Mouse (Mus musculus): ENCODE data around the gene Zfp771. TPM values are rescaled to one million over a fixed set of nuclear protein-coding genes. Genes with fewer than 3 reads are reported as not detected.

The Zfp771 gene
- polyA plus RNA-seq (2015; fragmentation: Nextera tagmentation; extraction: Ambion mirVana) = 41.0 and 44.5 TPM in 2 replicates

DNA sequence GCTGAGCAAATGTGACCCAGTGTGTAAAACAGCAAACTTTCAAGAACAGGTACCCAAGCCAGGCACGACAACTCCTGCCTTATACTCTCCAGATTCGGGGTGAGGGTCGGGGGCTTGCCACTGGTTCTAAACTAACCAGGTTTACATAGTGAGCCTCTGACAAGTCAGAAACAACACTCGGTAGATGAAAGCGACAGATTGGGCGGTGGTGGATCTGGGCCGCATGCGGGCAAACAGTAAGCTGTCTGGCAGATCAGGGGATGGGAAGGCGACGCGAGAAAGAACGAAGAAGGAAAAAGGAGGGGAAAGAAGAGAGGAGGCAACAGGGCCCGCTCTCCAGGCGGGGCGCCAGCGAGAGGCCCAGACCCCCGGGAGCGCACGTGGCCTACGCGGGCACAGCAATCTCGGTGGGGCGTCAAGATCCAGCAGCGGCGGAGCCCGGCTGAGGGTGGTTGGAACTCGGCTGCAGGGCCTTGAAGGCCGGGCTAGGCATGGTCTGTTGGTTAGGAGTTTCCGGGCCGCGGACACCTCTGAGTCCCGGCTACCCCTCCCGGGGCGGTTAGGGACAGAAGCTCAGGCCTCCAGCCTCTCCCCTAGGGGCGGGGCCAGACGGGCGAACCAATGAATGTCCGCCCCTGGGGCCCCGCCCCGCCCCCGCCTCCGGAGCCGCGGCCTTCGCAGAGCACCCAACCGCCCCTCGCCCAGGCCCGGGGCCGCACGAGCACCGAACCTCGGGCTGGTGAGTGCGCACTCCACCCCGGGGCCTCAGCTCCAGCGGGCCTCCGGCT, at the start of gene Zfp771:
Gene Zfp771 (plus strand): TSS at position 405 of the 788 bp plus-strand sequence.
- Histone ChIP-seq H3K9ac (peak within 1 kb of the TSS; percentile 93), H3K27ac (peak within 1 kb of the TSS; percentile 96), H3K36me3 (no peaks in the 10 kb centered on the region), H3K4me3 (replicated peaks) (peak within 1 kb of the TSS; percentile 91), H3K27me3 (replicated peaks) (no peaks in the 10 kb centered on the region), H3K4me2 (replicated peaks) (peak within 1 kb of the TSS; percentile 89), H3K4me1 (replicated peaks) (peaks cover 14% of the 10 kb centered on the region), H3K9me3 (no peaks in the 10 kb centered on the region)
- peak; percentile 98 for ATAC-seq
- under 1% methylated on average over 56 of the region's 56 CpGs for WGBS

- WGBS = 67% methylated on average over 7 of the region's 7 CpGs
- Histone ChIP-seq H3K27me3 (replicated peaks) (no peaks in the 10 kb centered on the region), H3K4me3 (replicated peaks) (peak overlapping the region; percentile 82), H3K9ac (peak overlapping the region; percentile 73), H3K36me3 (peaks cover 31% of the 10 kb centered on the region), H3K4me2 (replicated peaks) (peak overlapping the region; percentile 86), H3K27ac (peak overlapping the region; percentile 93; the same call in 1 of the 2 replicates), H3K9me3 (no peaks in the 10 kb centered on the region), H3K4me1 (replicated peaks) (peaks cover 20% of the 10 kb centered on the region)
- ATAC-seq = no peak
These were observed 49.4 kb upstream of the Zfp771 start for GRCm38 (mm10) chr7:127194633-127195029.

GRCm38 (mm10) chr7:127195544-127196295, 48.4 kb upstream of the Zfp771 start, which contains the start of gene Cd2bp2:
Gene Cd2bp2 (minus strand): TSS chr7:127196050.
- Histone ChIP-seq H3K4me2 (replicated peaks) (peak within 1 kb of the TSS; percentile 86), H3K9me3 (no peaks in the 10 kb centered on the region), H3K27ac (peak within 1 kb of the TSS; percentile 93), H3K9ac (peak within 1 kb of the TSS; percentile 73), H3K4me1 (replicated peaks) (peaks cover 20% of the 10 kb centered on the region), H3K36me3 (peaks cover 38% of the 10 kb centered on the region), H3K4me3 (replicated peaks) (peak within 1 kb of the TSS; percentile 82), H3K27me3 (replicated peaks) (no peaks in the 10 kb centered on the region)
- whole genome bisulfite sequencing = under 1% methylated on average over 51 of the region's 51 CpGs
- peak; percentile 97 for ATAC-seq

GRCm38 (mm10) chr7:127196484-127196883, 47.6 kb upstream of the Zfp771 start:
- Histone ChIP-seq H3K27me3 (replicated peaks) (no peaks in the 10 kb centered on the region), H3K4me3 (replicated peaks) (peak overlapping the region; percentile 82), H3K4me2 (replicated peaks) (peak overlapping the region; percentile 86), H3K36me3 (peaks cover 45% of the 10 kb centered on the region), H3K4me1 (replicated peaks) (peaks cover 20% of the 10 kb centered on the region), H3K9me3 (no peaks in the 10 kb centered on the region), H3K27ac (peak overlapping the region; percentile 84), H3K9ac (peak overlapping the region; percentile 64)
- ATAC-seq = no peak
- WGBS = 56% methylated on average over 11 of the region's 11 CpGs

- H3K4me2 ChIP-seq (replicated peaks) = peak overlapping the region; percentile 93
- peaks cover 22% of the 10 kb centered on the region for H3K4me1 ChIP-seq (replicated peaks)
- peak overlapping the region; percentile 95 for H3K9ac ChIP-seq
- peaks cover 10% of the 10 kb centered on the region; the same call in 1 of the 2 replicates for H3K36me3 ChIP-seq
- no peak for ATAC-seq
- 57% methylated on average over 2 of the region's 2 CpGs for WGBS
- peak overlapping the region; percentile 90 for H3K4me3 ChIP-seq (replicated peaks)
- no peaks in the 10 kb centered on the region for H3K9me3 ChIP-seq
- no peaks in the 10 kb centered on the region for H3K27me3 ChIP-seq (replicated peaks)
- 0 out of 2 replicates have a peak overlapping the region, but pooled peaks have one; percentile 87 for H3K27ac ChIP-seq
These were observed 37.5 kb upstream of the Zfp771 start for GRCm38 (mm10) chr7:127206606-127207005.

DNA sequence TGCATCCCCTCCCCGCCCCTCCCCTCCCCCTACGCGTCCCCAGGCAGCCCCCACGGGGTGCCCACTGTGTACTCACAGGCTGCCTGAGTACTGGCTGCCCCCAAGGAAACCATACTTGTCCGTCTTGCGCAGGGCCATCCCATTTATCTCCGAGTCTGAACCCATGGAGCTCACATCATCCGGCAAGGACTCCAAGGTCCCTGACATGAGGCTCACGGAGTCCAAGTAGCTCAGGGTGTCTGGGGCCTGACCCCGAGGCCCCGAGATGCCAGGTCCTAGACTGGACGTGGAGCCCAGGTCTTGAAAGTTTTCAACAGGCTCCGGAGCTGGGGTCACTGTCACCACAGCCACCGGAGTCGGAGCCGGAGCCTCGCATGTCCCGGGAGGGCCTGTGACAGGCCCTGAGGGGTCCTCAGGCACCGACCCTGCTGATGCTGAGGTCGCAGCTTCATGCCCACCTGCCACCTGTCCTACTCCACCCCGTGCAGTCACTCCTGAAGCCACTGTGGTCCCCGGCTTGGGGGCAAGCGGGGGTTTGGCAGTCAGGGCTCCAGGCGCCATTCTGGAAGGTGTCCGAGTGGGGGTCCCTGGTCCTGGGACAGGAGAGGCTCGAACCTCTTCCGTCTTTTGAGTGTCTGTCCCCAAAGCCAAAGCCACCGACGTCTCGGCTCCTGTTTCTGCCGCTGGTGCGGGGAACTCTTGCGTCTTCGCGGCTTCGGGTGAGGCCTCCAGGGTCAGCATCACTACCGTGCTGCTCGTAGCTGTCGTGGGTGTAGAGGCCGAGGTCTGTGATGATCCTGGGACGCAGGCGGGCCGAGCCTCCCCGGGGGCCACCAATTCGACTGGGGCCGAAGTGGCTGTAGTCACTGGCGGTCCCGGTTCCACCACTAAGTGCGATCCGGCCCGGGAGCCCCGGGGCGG, 36.4 kb upstream of the Zfp771 start:
- ATAC-seq = peak; percentile 21
- H3K36me3 ChIP-seq = peaks cover 8% of the 10 kb centered on the region; the same call in 1 of the 2 replicates
- peak overlapping the region; percentile 95 for H3K9ac ChIP-seq
- H3K4me2 ChIP-seq (replicated peaks) = peak overlapping the region; percentile 93
- no peaks in the 10 kb centered on the region for H3K9me3 ChIP-seq
- under 1% methylated on average over 52 of the region's 53 CpGs for WGBS
- H3K27ac ChIP-seq = peak overlapping the region; percentile 87
- no peaks in the 10 kb centered on the region for H3K27me3 ChIP-seq (replicated peaks)
- H3K4me3 ChIP-seq (replicated peaks) = peak overlapping the region; percentile 90
- H3K4me1 ChIP-seq (replicated peaks) = peaks cover 22% of the 10 kb centered on the region

GRCm38 (mm10) chr7:127208295-127208552, 35.9 kb upstream of the Zfp771 start, which contains the start of gene Tbc1d10b:
Gene Tbc1d10b (minus strand): TSS chr7:127208468.
- Histone ChIP-seq H3K4me3 (replicated peaks) (peak within 1 kb of the TSS; percentile 90), H3K27me3 (replicated peaks) (no peaks in the 10 kb centered on the region), H3K9me3 (no peaks in the 10 kb centered on the region), H3K36me3 (0 out of 2 replicates have a peak, but pooled peaks cover 3% of the 10 kb centered on the region), H3K27ac (peak within 1 kb of the TSS; percentile 87), H3K4me1 (replicated peaks) (peaks cover 22% of the 10 kb centered on the region), H3K4me2 (replicated peaks) (peak within 1 kb of the TSS; percentile 93), H3K9ac (peak within 1 kb of the TSS; percentile 95)
- WGBS = under 1% methylated on average over 26 of the region's 44 CpGs
- ATAC-seq = peak; percentile 61

DNA sequence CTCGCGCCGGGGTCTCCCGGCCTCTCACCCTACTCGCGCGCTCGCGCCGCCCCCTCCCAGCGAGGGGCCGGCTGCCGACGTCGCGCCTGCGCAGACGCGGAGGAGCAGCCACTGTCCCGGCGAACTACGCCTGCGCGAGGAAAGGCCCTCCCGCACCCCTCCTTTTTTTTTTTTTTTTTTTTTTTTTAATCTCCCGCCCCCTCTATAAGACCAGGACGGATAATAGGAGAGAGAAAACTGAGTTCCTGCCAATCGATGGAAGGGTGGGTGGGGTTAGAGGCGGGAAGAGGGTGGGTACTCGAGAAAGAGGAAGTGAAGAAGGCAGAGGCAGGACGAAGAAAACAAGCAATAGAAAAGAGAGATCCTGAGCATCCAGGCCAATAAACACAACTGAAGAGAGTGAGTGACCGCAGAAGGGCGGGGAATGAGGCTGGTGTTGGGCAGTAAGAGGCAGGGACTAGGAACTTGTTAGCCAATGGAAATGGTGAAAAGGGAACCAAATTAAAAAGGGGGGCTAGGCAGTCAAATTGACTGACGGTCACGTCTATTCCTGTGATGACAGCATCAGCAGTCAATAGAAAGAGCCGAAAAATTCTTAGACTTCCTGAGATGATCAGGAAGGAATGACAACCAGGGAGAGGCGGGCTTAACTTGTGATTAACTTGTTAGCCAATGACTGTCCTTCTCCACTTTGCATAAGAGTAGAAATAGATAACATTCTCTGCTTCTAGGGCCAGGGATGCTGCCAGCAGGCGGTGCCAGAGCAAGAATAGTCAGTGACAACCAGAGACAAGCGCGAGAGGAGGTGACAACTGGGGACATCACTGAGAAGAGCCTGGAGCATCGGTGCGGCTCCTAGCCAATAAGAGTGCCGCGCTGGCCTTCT, 35.3 kb upstream of the Zfp771 start, which contains the start of gene Mylpf:
Gene Mylpf (plus strand): TSS at position 338 of the 886 bp plus-strand sequence.
- ATAC-seq = peak; percentile 93
- Histone ChIP-seq H3K27ac (peak within 1 kb of the TSS; percentile 87), H3K9ac (peak within 1 kb of the TSS; percentile 95), H3K9me3 (no peaks in the 10 kb centered on the region), H3K4me3 (replicated peaks) (peak within 1 kb of the TSS; percentile 90), H3K4me1 (replicated peaks) (peaks cover 22% of the 10 kb centered on the region), H3K4me2 (replicated peaks) (peak within 1 kb of the TSS; percentile 93), H3K36me3 (no peaks in the 10 kb centered on the region), H3K27me3 (replicated peaks) (no peaks in the 10 kb centered on the region)
- WGBS = under 1% methylated on average over 44 of the region's 44 CpGs

DNA sequence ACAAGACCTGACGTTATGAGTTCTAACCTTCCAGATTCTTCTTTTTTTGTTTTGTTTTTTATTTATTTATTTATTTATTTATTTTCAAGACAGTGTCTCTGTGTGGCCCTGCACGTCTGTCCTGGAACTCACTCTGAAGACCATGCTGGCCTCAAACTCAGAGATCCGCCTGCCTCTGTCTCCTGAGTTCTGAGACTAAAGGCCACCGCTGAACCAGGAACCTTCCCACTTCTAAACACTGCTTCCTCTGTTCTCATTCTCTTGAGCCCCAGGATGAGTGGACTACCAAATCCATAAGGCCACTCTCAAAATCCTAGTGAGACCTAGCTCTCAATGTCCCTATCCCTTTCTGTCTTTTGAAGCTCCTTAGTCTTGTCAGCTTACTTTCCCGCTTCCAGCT, 34.2 kb upstream of the Zfp771 start:
- ATAC-seq = no peak
- Histone ChIP-seq H3K4me3 (replicated peaks) (no peak overlapping the region; the same call in 1 of the 2 replicates), H3K4me1 (replicated peaks) (peaks cover 25% of the 10 kb centered on the region), H3K9me3 (no peaks in the 10 kb centered on the region), H3K36me3 (no peaks in the 10 kb centered on the region), H3K27ac (no peak overlapping the region; the same call in 1 of the 2 replicates), H3K4me2 (replicated peaks) (peak overlapping the region; percentile 79), H3K9ac (no peak overlapping the region), H3K27me3 (replicated peaks) (no peaks in the 10 kb centered on the region)
- WGBS = 72% methylated on average over 5 of the region's 5 CpGs

- no peaks in the 10 kb centered on the region for H3K9me3 ChIP-seq
- no peak overlapping the region for H3K4me3 ChIP-seq (replicated peaks)
- WGBS = 89% methylated on average over 4 of the region's 4 CpGs
- peaks cover 28% of the 10 kb centered on the region for H3K4me1 ChIP-seq (replicated peaks)
- no peak overlapping the region for H3K9ac ChIP-seq
- no peak overlapping the region for H3K4me2 ChIP-seq (replicated peaks)
- ATAC-seq = no peak
- H3K27ac ChIP-seq = no peak overlapping the region
- H3K27me3 ChIP-seq (replicated peaks) = no peaks in the 10 kb centered on the region
- H3K36me3 ChIP-seq = no peaks in the 10 kb centered on the region
These were observed 33.8 kb upstream of the Zfp771 start for GRCm38 (mm10) chr7:127210266-127210665.
